Mouse (Mus musculus) C2C12 (cell line): ENCODE measurements at regions not wholly inside any gene's neighbourhood (a gene's known extent, or its start where the extent isn't known, plus 50 kb on each side); places are given as distances from the start of the nearest gene placed in this dataset.

Experiments used
- H3K27me3 ChIP-seq: one replicate; pipeline ENCODE4 v1.6.1; 2011; ENCODE audit not compliant: control insufficient read depth, insufficient read depth, insufficient read length
- H3K36me3 ChIP-seq: one replicate; pipeline ENCODE4 v1.6.1; 2011; ENCODE audit not compliant: control insufficient read depth, insufficient read depth
- H3K4me3 ChIP-seq: one replicate; pipeline ENCODE4 v1.5.1; 2011; ENCODE audit warnings: mild to moderate bottlenecking, control low read depth; ENCODE audit not compliant: poor library complexity, insufficient read depth, severe bottlenecking
- H3K79me2 ChIP-seq: one replicate; pipeline ENCODE4 v1.6.1; 2011; ENCODE audit not compliant: control insufficient read depth, insufficient read depth
- H3K79me3 ChIP-seq: one replicate; pipeline ENCODE4 v1.6.1; 2011; ENCODE audit warnings: low read depth, control low read depth
- H3ac ChIP-seq: one replicate; pipeline ENCODE3; 2011; ENCODE audit warnings: low read depth; ENCODE audit not compliant: control insufficient read depth, insufficient read length
- CEBPB ChIP-seq: IDR thresholded peaks from one replicate; pipeline ENCODE4 v1.6.1; 2011; ENCODE audit warnings: low read depth, mild to moderate bottlenecking, control low read depth, moderate library complexity
- CTCF ChIP-seq: IDR thresholded peaks from one replicate; pipeline ENCODE4 v1.5.1; 2011; ENCODE audit not compliant: control insufficient read depth, insufficient read depth, insufficient read length
- FOSL1 ChIP-seq: IDR thresholded peaks from one replicate; pipeline ENCODE4 v1.8.0; 2011; ENCODE audit warnings: mild to moderate bottlenecking, low read length; ENCODE audit not compliant: poor library complexity, insufficient read depth, severe bottlenecking
- MAX ChIP-seq: IDR thresholded peaks from one replicate; pipeline ENCODE4 v1.6.1; 2011; ENCODE audit warnings: mild to moderate bottlenecking, control low read depth
- MYOD1 ChIP-seq: IDR thresholded peaks from one replicate; pipeline ENCODE4 v1.6.1; 2011; ENCODE audit warnings: low read depth; ENCODE audit not compliant: control insufficient read depth, insufficient read length
- MYOG ChIP-seq: IDR thresholded peaks from one replicate; pipeline ENCODE4 v1.6.1; 2011; ENCODE audit not compliant: control insufficient read depth, insufficient read length; ENCODE audit errors: extremely low read depth
- USF1 ChIP-seq: IDR thresholded peaks from one replicate; pipeline ENCODE4 v1.6.1; 2011; ENCODE audit warnings: low read depth, mild to moderate bottlenecking, control low read depth, moderate library complexity

DNA sequence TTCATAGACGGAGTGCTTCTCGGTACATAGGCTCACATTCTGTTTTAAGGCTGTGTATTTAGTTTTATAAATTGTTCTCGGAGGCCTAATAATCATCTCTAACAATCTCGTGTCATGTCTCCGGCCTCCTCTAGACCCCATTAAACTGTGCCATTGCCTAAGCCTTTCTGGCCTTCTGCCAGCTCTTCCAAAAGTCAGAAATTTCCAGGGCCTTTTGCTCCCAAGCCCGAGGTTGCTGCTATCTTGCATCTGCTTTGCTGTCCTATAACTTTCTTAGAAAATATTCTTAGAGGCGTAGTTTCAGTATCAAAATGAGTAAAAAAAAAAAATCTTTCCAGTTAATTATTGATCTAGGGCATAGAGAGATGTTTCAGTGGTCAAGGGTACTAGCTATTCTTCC is 361.2 kb upstream of the Mmadhc start:
- TF ChIP-seq CEBPB = no peak
- no peak for TF ChIP-seq MYOG
- TF ChIP-seq CTCF = no peak
- no peak for TF ChIP-seq FOSL1
- no peak for TF ChIP-seq MYOD1
- no peak for TF ChIP-seq USF1
- no peak for TF ChIP-seq MAX
- Histone ChIP-seq H3K4me3 (no peak overlapping the region), H3K36me3 (no peaks in the 10 kb centered on the region), H3K27me3 (no peaks in the 10 kb centered on the region), H3K79me2 (no peaks in the 10 kb centered on the region), H3K79me3 (no peaks in the 10 kb centered on the region), H3ac (no peak overlapping the region)

DNA sequence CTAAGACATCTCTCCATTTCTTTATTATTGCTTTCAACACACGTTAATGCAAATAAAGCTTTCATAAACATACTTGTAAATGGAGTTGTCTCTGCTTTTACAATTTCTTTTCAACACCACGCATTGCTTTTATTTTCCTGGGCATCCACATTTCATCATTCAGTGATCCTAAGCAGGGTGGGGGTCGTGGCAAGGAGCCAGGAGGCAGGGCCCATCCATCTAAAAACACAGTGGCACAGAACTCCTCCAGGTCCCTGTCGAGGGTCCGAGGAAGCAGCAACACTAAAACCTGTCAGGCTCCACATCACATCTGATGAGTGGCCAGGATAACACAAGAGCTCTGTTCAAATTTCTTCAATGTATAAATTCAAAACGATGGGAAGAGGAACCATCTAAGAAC is 359.8 kb upstream of the Mmadhc start:
- no peaks in the 10 kb centered on the region for H3K36me3 ChIP-seq
- H3K79me3 ChIP-seq = no peaks in the 10 kb centered on the region
- no peak overlapping the region for H3ac ChIP-seq
- no peak overlapping the region for H3K4me3 ChIP-seq
- TF ChIP-seq CTCF (no peak), MYOD1 (no peak), USF1 (no peak), CEBPB (no peak), FOSL1 (no peak), MAX (no peak), MYOG (no peak)
- no peaks in the 10 kb centered on the region for H3K27me3 ChIP-seq
- no peaks in the 10 kb centered on the region for H3K79me2 ChIP-seq

DNA sequence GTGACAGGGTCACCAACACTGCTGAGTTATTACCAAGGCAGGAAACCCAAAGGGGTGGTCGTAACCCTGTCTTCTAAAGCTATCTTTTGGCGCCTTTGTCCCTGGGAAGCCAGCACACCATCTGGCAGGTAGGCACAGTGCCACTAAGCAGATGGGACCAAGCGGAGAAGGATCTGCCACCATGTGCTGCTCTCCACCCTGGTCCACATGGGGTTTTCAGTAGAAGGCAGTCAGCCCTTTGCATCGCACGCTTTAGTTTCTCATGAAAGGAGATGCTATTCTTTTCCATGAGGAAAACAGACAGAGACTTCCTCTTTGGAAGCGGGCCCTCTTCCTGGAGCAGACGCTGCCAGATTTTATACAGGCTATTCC is 358.3 kb upstream of the Mmadhc start:
- Histone ChIP-seq H3K27me3 (no peaks in the 10 kb centered on the region), H3K79me3 (no peaks in the 10 kb centered on the region), H3K79me2 (no peaks in the 10 kb centered on the region), H3K4me3 (no peak overlapping the region), H3ac (no peak overlapping the region), H3K36me3 (no peaks in the 10 kb centered on the region)
- no peak for TF ChIP-seq USF1
- TF ChIP-seq CTCF = no peak

DNA sequence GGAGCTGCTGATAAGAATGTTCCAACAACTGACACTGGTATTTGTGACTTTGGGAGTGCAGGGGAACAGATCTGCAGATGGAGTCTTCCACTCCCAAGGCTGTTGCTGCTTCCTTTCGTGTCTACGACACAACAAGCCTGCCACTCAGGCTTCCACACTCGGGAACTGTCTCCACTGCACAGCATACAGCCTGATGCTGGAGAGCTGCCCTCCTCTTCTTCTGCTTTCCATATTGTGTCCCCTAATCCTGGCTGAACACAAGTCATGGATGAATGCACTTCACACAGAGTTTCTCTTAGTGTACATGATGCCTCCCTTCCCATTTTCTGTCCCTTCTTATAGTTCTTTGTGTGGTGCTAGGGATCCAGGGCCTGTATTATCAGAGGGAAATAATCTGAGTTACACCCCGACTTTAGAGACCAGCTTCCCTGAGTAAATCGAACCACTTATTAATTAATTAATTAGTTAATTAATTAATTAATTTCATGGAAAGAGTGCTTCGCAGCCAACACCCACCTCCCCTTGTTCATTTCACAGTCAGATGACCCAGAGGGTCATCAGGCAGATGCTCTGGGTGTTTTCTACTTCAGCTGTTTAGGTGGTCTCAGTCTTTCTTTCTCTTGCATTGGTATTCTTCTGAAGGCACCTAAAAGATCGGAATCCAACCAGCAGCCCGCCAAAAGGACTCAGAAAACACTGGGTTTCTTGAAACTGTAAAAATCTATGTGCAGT is 357.8 kb upstream of the Mmadhc start:
- TF ChIP-seq MAX (no peak), CTCF (no peak), FOSL1 (no peak), USF1 (no peak), MYOG (no peak), CEBPB (no peak), MYOD1 (no peak)
- no peaks in the 10 kb centered on the region for H3K79me2 ChIP-seq
- no peaks in the 10 kb centered on the region for H3K36me3 ChIP-seq
- H3K4me3 ChIP-seq = no peak overlapping the region
- no peak overlapping the region for H3ac ChIP-seq
- H3K79me3 ChIP-seq = no peaks in the 10 kb centered on the region
- no peaks in the 10 kb centered on the region for H3K27me3 ChIP-seq

DNA sequence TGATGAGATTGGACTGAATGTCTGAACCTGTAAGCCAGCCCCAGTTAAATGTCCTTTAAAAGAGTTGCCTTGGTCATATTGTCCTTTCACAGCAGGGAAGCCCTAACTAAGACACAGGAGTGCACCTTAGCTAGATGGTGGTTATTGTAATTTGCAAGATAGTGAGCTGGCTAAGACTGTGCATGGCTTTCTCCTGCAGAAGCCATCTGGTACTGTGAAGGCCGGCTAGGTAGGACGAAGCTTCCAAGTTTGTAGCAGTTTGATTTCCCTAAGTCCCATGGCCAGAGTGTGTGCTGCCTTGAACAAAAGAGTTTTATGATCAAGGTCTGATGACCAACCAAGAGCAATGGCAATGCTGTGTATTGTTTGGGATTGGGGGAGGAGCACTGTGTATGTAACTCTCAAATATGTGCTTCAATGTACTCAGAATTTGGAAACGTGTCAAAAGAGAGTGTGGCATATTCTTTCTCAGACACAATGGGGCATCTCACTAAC is 356.6 kb upstream of the Mmadhc start:
- no peak overlapping the region for H3K4me3 ChIP-seq

DNA sequence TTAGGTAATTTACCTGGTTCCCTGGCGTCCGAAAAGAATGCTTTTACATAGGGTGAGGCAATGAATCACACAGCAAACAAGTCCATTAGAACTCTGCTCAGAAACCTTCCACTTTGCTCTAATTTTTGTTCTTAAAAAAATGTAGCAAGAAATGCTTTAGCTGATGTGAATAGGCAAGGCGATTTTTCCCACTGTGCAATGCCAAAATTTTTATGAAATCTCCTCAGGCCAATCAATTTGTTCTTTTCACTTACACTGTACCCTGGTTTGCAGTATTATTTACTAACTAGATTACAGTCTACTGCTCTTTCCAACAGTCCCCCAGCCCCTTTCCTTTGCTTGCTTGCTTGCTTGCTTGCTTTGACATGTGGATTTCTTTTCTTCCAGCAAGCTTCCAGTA is 353.1 kb upstream of the Mmadhc start:
- Histone ChIP-seq H3K36me3 (no peaks in the 10 kb centered on the region), H3K27me3 (no peaks in the 10 kb centered on the region), H3ac (no peak overlapping the region), H3K79me3 (no peaks in the 10 kb centered on the region), H3K79me2 (no peaks in the 10 kb centered on the region), H3K4me3 (no peak overlapping the region)
- no peak for TF ChIP-seq CEBPB

More for the DNA sequence above, 356.6 kb upstream of the Mmadhc start:
- H3K27me3 ChIP-seq = no peaks in the 10 kb centered on the region
- H3K36me3 ChIP-seq = no peaks in the 10 kb centered on the region
- H3K79me3 ChIP-seq = no peaks in the 10 kb centered on the region
- no peak for TF ChIP-seq MAX
- TF ChIP-seq CTCF = no peak
- TF ChIP-seq FOSL1 = no peak
- no peak for TF ChIP-seq MYOD1
- TF ChIP-seq USF1 = no peak
- no peak for TF ChIP-seq CEBPB
- TF ChIP-seq MYOG = no peak
- no peaks in the 10 kb centered on the region for H3K79me2 ChIP-seq
- H3ac ChIP-seq = no peak overlapping the region
